Mouse (Mus musculus): ENCODE data around the gene Ttc24. TPM values are rescaled to one million over a fixed set of nuclear protein-coding genes. Genes with fewer than 3 reads are reported as not detected.

The Ttc24 gene
- polyA plus RNA-seq, 1 experiment: not detected

- DNase-seq (ENCODE audit: extremely low spot score in 1 of 2, low spot score in 1 of 2): peak; percentile 72 to 91
These were observed 3.5 kb upstream of the Ttc24 start, which contains the start of gene Iqgap3 for GRCm38 (mm10) chr3:88081345-88082223. TSS of gene Iqgap3 (plus strand) at chr3:88081971.

- DNase-seq (ENCODE audit: extremely low spot score in 1 of 2, low spot score in 1 of 2): no peak
These were observed 663 bp downstream of the Ttc24 start for GRCm38 (mm10) chr3:88077441-88077840.

GRCm38 (mm10) chr3:88074766-88075165 is 3.3 kb downstream of the Ttc24 start:
- no peak for DNase-seq (ENCODE audit: extremely low spot score in 1 of 2, low spot score in 1 of 2)

- no peak for DNase-seq (ENCODE audit: extremely low spot score in 1 of 2, low spot score in 1 of 2)
These were observed 3.8 kb downstream of the Ttc24 start for GRCm38 (mm10) chr3:88074351-88074750.

GRCm38 (mm10) chr3:88073631-88074030 is 4.5 kb downstream of the Ttc24 start:
- no peak for DNase-seq (ENCODE audit: extremely low spot score in 1 of 2, low spot score in 1 of 2)

- peak; percentile 78 to 97 for DNase-seq (ENCODE audit: extremely low spot score in 1 of 2, low spot score in 1 of 2)
These were observed 6.3 kb downstream of the Ttc24 start for GRCm38 (mm10) chr3:88071783-88072182.

GRCm38 (mm10) chr3:88068386-88068785 is 9.7 kb downstream of the Ttc24 start:
- DNase-seq (ENCODE audit: extremely low spot score in 1 of 2, low spot score in 1 of 2): no peak

- DNase-seq (ENCODE audit: extremely low spot score in 1 of 2, low spot score in 1 of 2): peak; percentile 66 to 84
These were observed 20.0 kb downstream of the Ttc24 start, which contains the start of gene Naxe for GRCm38 (mm10) chr3:88057902-88058696. TSS of gene Naxe (minus strand) at chr3:88058495.

- no peak for DNase-seq (ENCODE audit: extremely low spot score in 1 of 2, low spot score in 1 of 2)
These were observed 21.1 kb downstream of the Ttc24 start for GRCm38 (mm10) chr3:88057030-88057429.

- no peak for DNase-seq (ENCODE audit: extremely low spot score in 1 of 2, low spot score in 1 of 2)
These were observed 28.6 kb downstream of the Ttc24 start for GRCm38 (mm10) chr3:88049532-88049931.

- peak; percentile 83 to 97 for DNase-seq (ENCODE audit: extremely low spot score in 1 of 2, low spot score in 1 of 2)
These were observed 35.3 kb downstream of the Ttc24 start, which contains the start of gene Gpatch4 for GRCm38 (mm10) chr3:88042661-88043421. TSS of gene Gpatch4 (plus strand) at chr3:88043108.

- no peak for DNase-seq (ENCODE audit: extremely low spot score in 1 of 2, low spot score in 1 of 2)
These were observed 42.4 kb downstream of the Ttc24 start for GRCm38 (mm10) chr3:88035561-88036293.

- DNase-seq (ENCODE audit: extremely low spot score in 1 of 2, low spot score in 1 of 2): no peak
These were observed 44.6 kb downstream of the Ttc24 start for GRCm38 (mm10) chr3:88033506-88033905.

- peak in 1 of 2 experiments; percentile 51 for DNase-seq (ENCODE audit: extremely low spot score in 1 of 2, low spot score in 1 of 2)
These were observed 47.3 kb downstream of the Ttc24 start for GRCm38 (mm10) chr3:88030608-88031395.

GRCm38 (mm10) chr3:88027434-88028186 is 50.5 kb downstream of the Ttc24 start, which contains the start of gene Hapln2:
TSS of gene Hapln2 (minus strand) at chr3:88027583.
- peak in 1 of 2 experiments; percentile 20 for DNase-seq (ENCODE audit: extremely low spot score in 1 of 2, low spot score in 1 of 2)

- DNase-seq (ENCODE audit: extremely low spot score in 1 of 2, low spot score in 1 of 2): no peak
These were observed 51.3 kb downstream of the Ttc24 start for GRCm38 (mm10) chr3:88026823-88027222.

- DNase-seq (ENCODE audit: extremely low spot score in 1 of 2, low spot score in 1 of 2): no peak
These were observed 54.7 kb downstream of the Ttc24 start for GRCm38 (mm10) chr3:88023192-88024074.

Data from frontal cortex, adult 2 months (tissue).